Comparison of ENCODE assay signal across 9 mouse cellular contexts in the genomic region with DNA sequence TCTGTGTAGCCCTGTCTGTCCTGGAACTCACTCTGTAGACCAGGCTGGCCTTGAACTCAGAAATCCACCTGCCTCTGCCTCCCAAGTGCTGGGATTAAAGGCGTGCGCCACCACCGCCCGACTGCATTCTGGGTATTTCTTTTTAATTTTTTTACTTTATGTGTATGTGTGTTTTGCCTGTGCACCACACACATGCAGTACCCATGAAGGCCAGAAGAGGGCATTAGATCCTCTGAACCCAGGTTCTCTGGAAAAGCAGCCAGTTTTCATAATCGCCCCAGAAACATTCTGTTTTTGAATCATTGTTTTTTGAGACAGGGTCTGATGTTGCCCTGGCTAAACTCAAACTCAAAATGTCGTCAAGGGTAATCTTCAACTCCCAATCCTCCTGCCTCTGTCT. TPM values are rescaled to one million over a fixed set of nuclear protein-coding genes. Genes with fewer than 3 reads are reported as not detected.
DNase-seq lines count a peak whose midpoint lies in the region; ATAC-seq and TF ChIP-seq lines count a peak whose summit lies in the region.
"Had no signal": no experiment of that assay in that cellular context is flagged by ENCODE, and none has a peak within 500 bp of the region (broad histone marks: within the 10 kb centered on the region; RNA-seq: fewer than 3 reads in every experiment).

No protein-coding gene starts in this region.

- no peaks in the 10 kb centered on the region for H3K4me1 ChIP-seq in midbrain, embryonic 10.5 days
- no peaks in the 10 kb centered on the region for H3K4me1 ChIP-seq in midbrain, embryonic 15.5 days
- H3K4me1 ChIP-seq in kidney, postnatal 0 days (replicated peaks; ENCODE audit: insufficient read depth, low read length), result no peaks in the 10 kb centered on the region
- no peaks in the 10 kb centered on the region for H3K4me1 ChIP-seq in neural tube, embryonic 11.5 days (ENCODE audit: control insufficient read depth, insufficient read depth, low read length)
- H3K4me1 ChIP-seq: neural tube, embryonic 13.5 days had no signal

- peak; percentile 41 to 46 for DNase-seq in frontal cortex, postnatal 36 days (ENCODE audit: low spot score in 2 of 2)
- peak; percentile 38 for DNase-seq in midbrain, embryonic 10.5 days (ENCODE audit: low spot score)
- peak; percentile 62 for DNase-seq in adrenal gland, postnatal 10 days
- peak; percentile 28 for DNase-seq in kidney, postnatal 0 days (ENCODE audit: low spot score)
- peak; percentile 22 for DNase-seq in neural tube, embryonic 11.5 days (ENCODE audit: low spot score)
- DNase-seq in urinary bladder, postnatal 4 days (ENCODE audit: low spot score in 2 of 2), result no peak

- no peak overlapping the region for H3K27ac ChIP-seq in midbrain, embryonic 10.5 days (replicated peaks)
- H3K27ac ChIP-seq in midbrain, embryonic 15.5 days, result no peak overlapping the region
- no peak overlapping the region for H3K27ac ChIP-seq in kidney, postnatal 0 days
- H3K27ac ChIP-seq in neural tube, embryonic 11.5 days (ENCODE audit: low read depth, low read length), result no peak overlapping the region
- H3K27ac ChIP-seq: neural tube, embryonic 13.5 days had no signal

- TF ChIP-seq CTCF in kidney, postnatal 0 days (IDR thresholded peaks at IDR 0.05; ENCODE audit: low read depth), result peak; percentile 66

- no peaks in the 10 kb centered on the region for H3K9me3 ChIP-seq in midbrain, embryonic 10.5 days (replicated peaks)
- no peaks in the 10 kb centered on the region for H3K9me3 ChIP-seq in midbrain, embryonic 15.5 days
- H3K9me3 ChIP-seq in kidney, postnatal 0 days (replicated peaks; ENCODE audit: low read length), result no peaks in the 10 kb centered on the region
- no peaks in the 10 kb centered on the region for H3K9me3 ChIP-seq in neural tube, embryonic 11.5 days (ENCODE audit: control insufficient read depth, low read length)
- H3K9me3 ChIP-seq: neural tube, embryonic 13.5 days had no signal

- no peaks in the 10 kb centered on the region for H3K27me3 ChIP-seq in midbrain, embryonic 10.5 days (ENCODE audit: low read depth, poor library complexity, severe bottlenecking)
- H3K27me3 ChIP-seq in midbrain, embryonic 15.5 days (replicated peaks), result no peaks in the 10 kb centered on the region
- no peaks in the 10 kb centered on the region for H3K27me3 ChIP-seq in kidney, postnatal 0 days (ENCODE audit: insufficient read depth, low read length)
- H3K27me3 ChIP-seq in neural tube, embryonic 11.5 days (ENCODE audit: control insufficient read depth, insufficient read depth, low read length), result no peaks in the 10 kb centered on the region
- H3K27me3 ChIP-seq: neural tube, embryonic 13.5 days had no signal

- no peaks in the 10 kb centered on the region for H3K36me3 ChIP-seq in midbrain, embryonic 10.5 days
- no peaks in the 10 kb centered on the region for H3K36me3 ChIP-seq in midbrain, embryonic 15.5 days (replicated peaks)
- H3K36me3 ChIP-seq in kidney, postnatal 0 days (ENCODE audit: insufficient read depth, low read length), result no peaks in the 10 kb centered on the region
- no peaks in the 10 kb centered on the region for H3K36me3 ChIP-seq in neural tube, embryonic 11.5 days (ENCODE audit: control insufficient read depth, insufficient read depth, low read length)
- H3K36me3 ChIP-seq: neural tube, embryonic 13.5 days had no signal

- no peak overlapping the region for H3K4me3 ChIP-seq in midbrain, embryonic 10.5 days
- H3K4me3 ChIP-seq in midbrain, embryonic 15.5 days, result no peak overlapping the region
- no peak overlapping the region for H3K4me3 ChIP-seq in kidney, postnatal 0 days (replicated peaks; ENCODE audit: low read depth, low read length)
- H3K4me3 ChIP-seq in neural tube, embryonic 11.5 days (ENCODE audit: low read depth, low read length), result no peak overlapping the region
- H3K4me3 ChIP-seq: neural tube, embryonic 13.5 days had no signal

- no peak for ATAC-seq in frontal cortex, adult (ENCODE audit: low TSS enrichment)
- ATAC-seq in midbrain, embryonic 15.5 days (replicated peaks), result no peak
- ATAC-seq in kidney, postnatal 0 days (replicated peaks; ENCODE audit: low FRiP score, low read depth), result no peak
- no peak for ATAC-seq in neural tube, embryonic 11.5 days (ENCODE audit: insufficient read depth, low FRiP score, low TSS enrichment)

- no peak overlapping the region for H3K4me2 ChIP-seq in midbrain, embryonic 15.5 days
- H3K4me2 ChIP-seq in kidney, postnatal 0 days (ENCODE audit: low read length), result no peak overlapping the region
- H3K4me2 ChIP-seq in neural tube, embryonic 11.5 days (ENCODE audit: low read depth), result no peak overlapping the region
- H3K4me2 ChIP-seq: neural tube, embryonic 13.5 days had no signal

- WGBS in midbrain, embryonic 10.5 days, result 58% methylated on average over 6 of the region's 6 CpGs
- WGBS in midbrain, embryonic 15.5 days, result 56% methylated on average over 6 of the region's 6 CpGs
- WGBS in kidney, postnatal 0 days, result 66% methylated on average over 6 of the region's 6 CpGs
- WGBS in neural tube, embryonic 11.5 days, result 61% methylated on average over 6 of the region's 6 CpGs

- no peak overlapping the region for H3K9ac ChIP-seq in midbrain, embryonic 15.5 days
- no peak overlapping the region for H3K9ac ChIP-seq in kidney, postnatal 0 days (ENCODE audit: low read depth, low read length)
- H3K9ac ChIP-seq in neural tube, embryonic 11.5 days (ENCODE audit: low read length), result no peak overlapping the region
- H3K9ac ChIP-seq: neural tube, embryonic 13.5 days had no signal

RNA-seq across cellular contexts. Expression of gene Wdr45b, which starts 15.4 kb away (rescaled TPM):
- polyA plus RNA-seq in midbrain, embryonic 10.5 days (2016; fragmentation: Nextera tagmentation; extraction: Ambion mirVana), result 100 and 103 TPM in 2 replicates
- polyA plus RNA-seq in midbrain, embryonic 15.5 days (2015; fragmentation: Nextera tagmentation; extraction: Ambion mirVana), result 82.3 and 89.7 TPM in 2 replicates
- 10 to 100 TPM; 53.4 to 66.4 TPM for total RNA-seq in adrenal gland, postnatal 10 days (2021)
- polyA plus RNA-seq in kidney, postnatal 0 days (2015; fragmentation: Nextera tagmentation; extraction: Ambion mirVana), result 76.2 and 83.7 TPM in 2 replicates
- polyA plus RNA-seq in neural tube, embryonic 11.5 days (2014; fragmentation: Nextera tagmentation; extraction: Ambion mirVana), result 111 and 116 TPM in 2 replicates

RNA-seq across cellular contexts. Expression of gene Rab40b, which starts 18.4 kb away (rescaled TPM):
- polyA plus RNA-seq in midbrain, embryonic 10.5 days (2016; fragmentation: Nextera tagmentation; extraction: Ambion mirVana), result 1.3 and 2.0 TPM in 2 replicates
- polyA plus RNA-seq in midbrain, embryonic 15.5 days (2015; fragmentation: Nextera tagmentation; extraction: Ambion mirVana), result 11.4 and 11.9 TPM in 2 replicates
- 1 to 10 TPM; 6.5 to 6.8 TPM for total RNA-seq in adrenal gland, postnatal 10 days (2021)
- 4.9 and 5.7 TPM in 2 replicates for polyA plus RNA-seq in kidney, postnatal 0 days (2015; fragmentation: Nextera tagmentation; extraction: Ambion mirVana)
- 4.2 and 4.7 TPM in 2 replicates for polyA plus RNA-seq in neural tube, embryonic 11.5 days (2014; fragmentation: Nextera tagmentation; extraction: Ambion mirVana)

RNA-seq across cellular contexts. Expression of gene Fn3krp, which starts 51.6 kb away (rescaled TPM):
- 7.0 and 8.8 TPM in 2 replicates for polyA plus RNA-seq in midbrain, embryonic 10.5 days (2016; fragmentation: Nextera tagmentation; extraction: Ambion mirVana)
- 10.0 and 10.1 TPM in 2 replicates for polyA plus RNA-seq in midbrain, embryonic 15.5 days (2015; fragmentation: Nextera tagmentation; extraction: Ambion mirVana)
- 10 to 100 TPM; 16.1 to 19.5 TPM for total RNA-seq in adrenal gland, postnatal 10 days (2021)
- 10.1 and 10.3 TPM in 2 replicates for polyA plus RNA-seq in kidney, postnatal 0 days (2015; fragmentation: Nextera tagmentation; extraction: Ambion mirVana)
- polyA plus RNA-seq in neural tube, embryonic 11.5 days (2014; fragmentation: Nextera tagmentation; extraction: Ambion mirVana), result 8.2 and 8.8 TPM in 2 replicates

Comparison
In these comparisons a context has a peak if more than half of its experiments do, and no peak if none do; other contexts are left out.
1. DNase-seq: peak in frontal cortex, postnatal 36 days (2 of 2), midbrain, embryonic 10.5 days (single experiment), adrenal gland, postnatal 10 days (single experiment), kidney, postnatal 0 days (single experiment) and neural tube, embryonic 11.5 days (single experiment); none in urinary bladder, postnatal 4 days (0 of 2).